Mouse (Mus musculus) spleen, adult 10 weeks (tissue): ENCODE measurements around the gene Gm7544. TPM values are rescaled to one million over a fixed set of nuclear protein-coding genes. Genes with fewer than 3 reads are reported as not detected.

Experiments used
- polyA plus RNA-seq: library from polyadenylated mRNA; stranded (reverse); fragments of 350-450 nt; fragmentation: Illumina TruSeq; extraction: RNeasy Lipid Tissue Mini Kit (QIAGEN cat#74804); gene quantifications from one replicate; pipeline ENCODE4 v1.2.3, GENCODE M21; 2015; ENCODE audit warnings: low replicate concordance; ENCODE audit not compliant: insufficient read depth

The Gm7544 gene
- polyA plus RNA-seq = not detected

GRCm38 (mm10) chr1:82955913-82956312 lies at the start of gene Gm7544:
TSS of gene Gm7544 (minus strand) at chr1:82956013.

GRCm38 (mm10) chr1:83000306-83000705 lies 44.5 kb upstream of the Gm7544 start, which contains the start of gene Gm47959:
TSS of gene Gm47959 (plus strand) at chr1:83000548.

GRCm38 (mm10) chr1:82959870-82960385 lies 4.1 kb upstream of the Gm7544 start, which contains the start of gene Gm47955:
TSS of gene Gm47955 (plus strand) at chr1:82960286.

GRCm38 (mm10) chr1:82943295-82943694 lies 12.5 kb downstream of the Gm7544 start, which contains the start of gene A030003K21Rik:
TSS of gene A030003K21Rik (minus strand) at chr1:82943388.

GRCm38 (mm10) chr1:82931326-82931725 lies 24.5 kb downstream of the Gm7544 start, which contains the start of gene Gm6217:
TSS of gene Gm6217 (minus strand) at chr1:82931399.

GRCm38 (mm10) chr1:82924650-82925049 lies 31.2 kb downstream of the Gm7544 start, which contains the start of gene A030014E15Rik:
TSS of gene A030014E15Rik (plus strand) at chr1:82924917.

GRCm38 (mm10) chr1:82913025-82913424 lies 42.8 kb downstream of the Gm7544 start, which contains the start of gene A030005L19Rik:
TSS of gene A030005L19Rik (plus strand) at chr1:82913325.

Other genes starting within 250 kb of the Gm7544 start
- gene Mff, start 231.1 kb downstream of the Gm7544 start, polyA plus RNA-seq = 199 TPM
- not detected for gene Tm4sf20, start 187.6 kb downstream of the Gm7544 start, polyA plus RNA-seq
- gene Gm47791, start 184.8 kb downstream of the Gm7544 start, polyA plus RNA-seq = not detected
- gene Agfg1, start 116.5 kb downstream of the Gm7544 start, polyA plus RNA-seq = 64.2 TPM
- gene A030005L19Rik, start 42.7 kb downstream of the Gm7544 start, polyA plus RNA-seq = 0.88 TPM
- gene A030014E15Rik, start 31.1 kb downstream of the Gm7544 start, polyA plus RNA-seq = not detected
- gene Gm6217, start 24.6 kb downstream of the Gm7544 start, polyA plus RNA-seq = not detected
- gene A030003K21Rik, start 12.6 kb downstream of the Gm7544 start, polyA plus RNA-seq = not detected
- not detected for gene Gm47955, start 4.3 kb upstream of the Gm7544 start, polyA plus RNA-seq
- gene Gm47959, start 44.5 kb upstream of the Gm7544 start, polyA plus RNA-seq = not detected
- gene Slc19a3, start 82.4 kb upstream of the Gm7544 start, polyA plus RNA-seq = 0.55 TPM
- gene Krtap28-10, start 86.5 kb upstream of the Gm7544 start, polyA plus RNA-seq = not detected
- gene Gm47969, start 88.9 kb upstream of the Gm7544 start, polyA plus RNA-seq = not detected
- not detected for gene A030005K14Rik, start 103.4 kb upstream of the Gm7544 start, polyA plus RNA-seq
- gene Krtap28-13, start 104.9 kb upstream of the Gm7544 start, polyA plus RNA-seq = not detected
- gene Ccl20, start 160.8 kb upstream of the Gm7544 start, polyA plus RNA-seq = not detected
- not detected for gene Daw1, start 203.7 kb upstream of the Gm7544 start, polyA plus RNA-seq